Mouse (Mus musculus): ENCODE measurements at regions not wholly inside any gene's neighbourhood (a gene's known extent, or its start where the extent isn't known, plus 50 kb on each side); places are given as distances from the start of the nearest gene placed in this dataset.
"Not testable (repeated sequence)": the region's sequence is repeated elsewhere in the genome, so short reads cannot be mapped to it uniquely, and the experiment has no call there.

DNA sequence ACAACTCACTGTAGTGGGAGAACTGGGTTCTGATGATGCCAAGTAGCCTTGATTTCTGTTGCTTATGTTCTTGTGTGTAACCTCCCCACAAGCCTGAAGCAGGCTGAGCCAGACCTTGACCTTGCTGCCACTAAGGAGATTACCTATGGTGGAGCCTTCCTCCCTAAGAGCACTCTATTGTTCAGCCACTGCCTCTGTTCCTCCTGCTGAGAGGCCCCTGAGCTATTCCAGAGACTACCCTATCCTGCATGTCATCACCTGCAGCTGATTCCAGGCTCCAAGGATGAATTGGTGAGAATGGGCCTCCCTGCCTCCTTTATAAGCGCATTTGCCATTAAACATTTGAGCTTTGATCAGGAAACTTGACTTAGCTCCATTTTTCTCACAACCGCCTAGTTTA is 60.8 kb upstream of the Dnajc1 start:
- not testable (repeated sequence) for DNase-seq (ENCODE audit: inconsistent ontology term)

- no peak for DNase-seq (ENCODE audit: inconsistent ontology term)
These were observed 53.2 kb upstream of the Dnajc1 start for GRCm38 (mm10) chr2:18445809-18446208.

Data from Muller cell, postnatal 12 days (primary cell).